Mouse (Mus musculus) lung, embryonic 14.5 days (tissue): Measurements from ENCODE around the gene Snai3. TPM values are rescaled to one million over a fixed set of nuclear protein-coding genes. Genes with fewer than 3 reads are reported as not detected.
A peak's percentile ranks its signal among the peaks of the same experiment; 100 is the strongest.

Experiments
- ATAC-seq: fragments of 200-750 bp; cut with Nextera tagmentation; 2 replicates; pipeline ENCODE4 v1.8.0; 2017; ENCODE audit warnings: mild to moderate bottlenecking, moderate TSS enrichment, moderate library complexity; ENCODE audit not compliant: insufficient read depth
- DNase-seq: peaks from one replicate; pipeline ENCODE4 v3.0.0-alpha.2; 2015
- H3K27ac ChIP-seq: fragments of 300-500 bp; sonication (generic); 2 replicates; pipeline ENCODE4 v1.5.1; 2014; ENCODE audit warnings: low read depth, mild to moderate bottlenecking, moderate library complexity
- H3K27me3 ChIP-seq: fragments of 300-500 bp; sonication (generic); 2 replicates; pipeline ENCODE4 v1.6.1; 2014; ENCODE audit warnings: low read length, control low read depth; ENCODE audit not compliant: insufficient read depth
- H3K36me3 ChIP-seq: fragments of 300-500 bp; sonication (generic); 2 replicates; pipeline ENCODE4 v1.6.1; 2014; ENCODE audit warnings: control low read depth; ENCODE audit not compliant: insufficient read depth
- H3K4me1 ChIP-seq: fragments of 300-500 bp; sonication (generic); 2 replicates; pipeline ENCODE4 v1.6.1; 2014; ENCODE audit warnings: antibody characterized with exemption, control low read depth; ENCODE audit not compliant: insufficient read depth
- H3K4me2 ChIP-seq: fragments of 300-500 bp; sonication (generic); 2 replicates; pipeline ENCODE4 v1.6.1; 2014; ENCODE audit warnings: mild to moderate bottlenecking
- H3K4me3 ChIP-seq: fragments of 300-500 bp; sonication (generic); 2 replicates; pipeline ENCODE4 v1.5.1; 2014; ENCODE audit warnings: low read depth, low read length
- H3K9ac ChIP-seq: fragments of 300-500 bp; sonication (generic); 2 replicates; pipeline ENCODE4 v1.6.1; 2014
- H3K9me3 ChIP-seq: fragments of 300-500 bp; sonication (generic); 2 replicates; pipeline ENCODE4 v1.6.1; 2016; ENCODE audit warnings: low read depth, low read length, control low read depth
- CTCF ChIP-seq: IDR thresholded peaks from 2 replicates; pipeline ENCODE4 v1.5.1; 2016; ENCODE audit warnings: antibody characterized with exemption, low read depth
- WGBS: fragments of 180-500 bp; shearing (Covaris S2); extraction: QIAGEN DNeasy Blood & Tissue Kit; methylation state at CpG from one replicate; pipeline ENCODE4 v1.1.7; 2014; 5-methylcytosine and 5-hydroxymethylcytosine counted together
- polyA plus RNA-seq: library from polyadenylated mRNA; unstranded; fragments of >200 nt; fragmentation: Nextera tagmentation; extraction: Ambion mirVana; gene quantifications from 2 replicates; pipeline ENCODE4 v1.2.1, GENCODE M21; 2014

Gene Snai3
- polyA plus RNA-seq, 1 experiment from 2014 or later: 1.3 TPM

- no peak overlapping the region for H3K4me2 ChIP-seq
- no peak overlapping the region for H3K27ac ChIP-seq
- H3K4me3 ChIP-seq: no peak overlapping the region
- H3K27me3 ChIP-seq: no peaks in the 10 kb centered on the region
- TF ChIP-seq CTCF: no peak
- H3K9ac ChIP-seq: no peak overlapping the region
- peaks cover 5% of the 10 kb centered on the region; the same call in 1 of the 2 replicates for H3K4me1 ChIP-seq
- WGBS: 84% methylated on average over 20 of the region's 20 CpGs
- no peak for ATAC-seq
- DNase-seq: no peak
- H3K9me3 ChIP-seq: no peaks in the 10 kb centered on the region
- H3K36me3 ChIP-seq: peaks cover 37% of the 10 kb centered on the region
These were observed 23.9 kb downstream of the Snai3 start for GRCm38 (mm10) chr8:122436586-122437125.

- H3K36me3 ChIP-seq: peaks cover 37% of the 10 kb centered on the region
- no peak overlapping the region for H3K4me2 ChIP-seq
- no peak overlapping the region for H3K27ac ChIP-seq
- peaks cover 8% of the 10 kb centered on the region; the same call in 1 of the 2 replicates for H3K4me1 ChIP-seq
- no peak overlapping the region for H3K9ac ChIP-seq
- H3K9me3 ChIP-seq: no peaks in the 10 kb centered on the region
- no peak for TF ChIP-seq CTCF
- H3K4me3 ChIP-seq: no peak overlapping the region
- WGBS: 91% methylated on average over 9 of the region's 9 CpGs
- ATAC-seq: no peak
- no peak for DNase-seq
- no peaks in the 10 kb centered on the region for H3K27me3 ChIP-seq
These were observed 24.4 kb downstream of the Snai3 start for GRCm38 (mm10) chr8:122436146-122436545.

GRCm38 (mm10) chr8:122435375-122435774 lies 25.2 kb downstream of the Snai3 start:
- Histone ChIP-seq H3K9me3 (no peaks in the 10 kb centered on the region), H3K27ac (no peak overlapping the region), H3K4me2 (no peak overlapping the region), H3K4me3 (no peak overlapping the region), H3K36me3 (peaks cover 37% of the 10 kb centered on the region), H3K9ac (no peak overlapping the region), H3K4me1 (peaks cover 8% of the 10 kb centered on the region; the same call in 1 of the 2 replicates), H3K27me3 (no peaks in the 10 kb centered on the region)
- ATAC-seq (no peak), DNase-seq (no peak)
- peak; percentile 56 for TF ChIP-seq CTCF
- 88% methylated on average over 6 of the region's 6 CpGs for WGBS

- peak; percentile 62 for TF ChIP-seq CTCF
- DNase-seq: peak; percentile 34
- Histone ChIP-seq H3K9me3 (no peaks in the 10 kb centered on the region), H3K27me3 (no peaks in the 10 kb centered on the region), H3K4me1 (peaks cover 8% of the 10 kb centered on the region; the same call in 1 of the 2 replicates), H3K36me3 (peaks cover 28% of the 10 kb centered on the region), H3K9ac (no peak overlapping the region), H3K4me3 (peak overlapping the region; percentile 63; the same call in 1 of the 2 replicates), H3K27ac (no peak overlapping the region; the same call in 1 of the 2 replicates), H3K4me2 (peak overlapping the region; percentile 95)
- WGBS: 54% methylated on average over 11 of the region's 11 CpGs
- peak; percentile 38; the same call in 1 of the 2 replicates for ATAC-seq
These were observed 27.1 kb downstream of the Snai3 start for GRCm38 (mm10) chr8:122433269-122433905.

GRCm38 (mm10) chr8:122432443-122433268 lies 27.9 kb downstream of the Snai3 start, which contains the start of gene Cyba:
Cyba (minus strand) TSS chr8:122432930.
- WGBS: 2% methylated on average over 45 of the region's 45 CpGs
- ATAC-seq: peak; percentile 94

GRCm38 (mm10) chr8:122431694-122432442 lies 28.7 kb downstream of the Snai3 start:
- no peaks in the 10 kb centered on the region for H3K27me3 ChIP-seq
- H3K4me2 ChIP-seq: peak overlapping the region; percentile 95
- peaks cover 8% of the 10 kb centered on the region; the same call in 1 of the 2 replicates for H3K4me1 ChIP-seq
- H3K27ac ChIP-seq: peak overlapping the region; percentile 81; the same call in 1 of the 2 replicates
- TF ChIP-seq CTCF: no peak
- peaks cover 21% of the 10 kb centered on the region for H3K36me3 ChIP-seq
- ATAC-seq: peak; percentile 0
- peak overlapping the region; percentile 78 for H3K9ac ChIP-seq
- no peaks in the 10 kb centered on the region for H3K9me3 ChIP-seq
- DNase-seq: no peak
- H3K4me3 ChIP-seq: peak overlapping the region; percentile 63
- 24% methylated on average over 18 of the region's 18 CpGs for WGBS

More at GRCm38 (mm10) chr8:122432443-122433268, 27.9 kb downstream of the Snai3 start, which contains the start of gene Cyba:
- H3K9ac ChIP-seq: peak within 1 kb of the TSS; percentile 78
- peak within 1 kb of the TSS; percentile 95 for H3K4me2 ChIP-seq
- H3K27ac ChIP-seq: peak within 1 kb of the TSS; percentile 81; the same call in 1 of the 2 replicates
- H3K36me3 ChIP-seq: peaks cover 28% of the 10 kb centered on the region
- H3K4me1 ChIP-seq: peaks cover 8% of the 10 kb centered on the region; the same call in 1 of the 2 replicates
- peak; percentile 85 for DNase-seq
- H3K4me3 ChIP-seq: peak within 1 kb of the TSS; percentile 63
- H3K9me3 ChIP-seq: no peaks in the 10 kb centered on the region
- no peaks in the 10 kb centered on the region for H3K27me3 ChIP-seq
- TF ChIP-seq CTCF: no peak
